Mouse (Mus musculus): ENCODE results near the gene Cdc45. TPM values are rescaled to one million over a fixed set of nuclear protein-coding genes. Genes with fewer than 3 reads are reported as not detected.

The Cdc45 gene
- polyA plus RNA-seq, 1 experiment from 2014 or later, result 73.8 TPM

- Histone ChIP-seq H3K36me3 (replicated peaks) (no peaks in the 10 kb centered on the region), H3K27ac (replicated peaks) (no peak overlapping the region), H3K27me3 (replicated peaks; ENCODE audit: low read depth, poor library complexity, severe bottlenecking) (no peaks in the 10 kb centered on the region), H3K4me1 (0 out of 2 replicates have a peak, but pooled peaks cover 3% of the 10 kb centered on the region), H3K4me3 (no peak overlapping the region), H3K9me3 (no peaks in the 10 kb centered on the region)
- 87% methylated on average over 20 of the region's 20 CpGs for WGBS
- no peak for DNase-seq (ENCODE audit: low spot score)
These were observed 65.3 kb downstream of the Cdc45 start for GRCm38 (mm10) chr16:18746268-18747122.

- Histone ChIP-seq H3K27me3 (replicated peaks; ENCODE audit: low read depth, poor library complexity, severe bottlenecking) (no peaks in the 10 kb centered on the region), H3K4me1 (peaks cover 9% of the 10 kb centered on the region), H3K36me3 (replicated peaks) (no peaks in the 10 kb centered on the region), H3K27ac (replicated peaks) (no peak overlapping the region), H3K4me3 (no peak overlapping the region), H3K9me3 (no peaks in the 10 kb centered on the region)
- DNase-seq (ENCODE audit: low spot score), result no peak
These were observed 73.5 kb downstream of the Cdc45 start for GRCm38 (mm10) chr16:18738303-18738702.

GRCm38 (mm10) chr16:18733100-18733956 lies 78.5 kb downstream of the Cdc45 start:
- no peak overlapping the region for H3K4me3 ChIP-seq
- H3K27ac ChIP-seq (replicated peaks), result no peak overlapping the region
- no peak for DNase-seq (ENCODE audit: low spot score)
- H3K27me3 ChIP-seq (replicated peaks; ENCODE audit: low read depth, poor library complexity, severe bottlenecking), result no peaks in the 10 kb centered on the region
- H3K9me3 ChIP-seq, result no peaks in the 10 kb centered on the region
- 70% methylated on average over 20 of the region's 20 CpGs for WGBS
- H3K4me1 ChIP-seq, result peaks cover 4% of the 10 kb centered on the region
- no peaks in the 10 kb centered on the region for H3K36me3 ChIP-seq (replicated peaks)

- Histone ChIP-seq H3K4me3 (no peak overlapping the region), H3K27me3 (replicated peaks; ENCODE audit: low read depth, poor library complexity, severe bottlenecking) (no peaks in the 10 kb centered on the region), H3K4me1 (no peaks in the 10 kb centered on the region; the same call in none of the 2 replicates), H3K36me3 (replicated peaks) (no peaks in the 10 kb centered on the region), H3K9me3 (no peaks in the 10 kb centered on the region), H3K27ac (replicated peaks) (no peak overlapping the region)
- WGBS, result 85% methylated on average over 3 of the region's 3 CpGs
- no peak for DNase-seq (ENCODE audit: low spot score)
These were observed 81.1 kb downstream of the Cdc45 start for GRCm38 (mm10) chr16:18730640-18731039.

Other genes with a start within 250 kb of the Cdc45 start
- 8.1 and 9.5 TPM in 2 replicates for gene Tbx1, start 221.3 kb downstream of the Cdc45 start, polyA plus RNA-seq (2016; fragmentation: Nextera tagmentation; extraction: Ambion mirVana)
- gene Gp1bb, start 189.6 kb downstream of the Cdc45 start, polyA plus RNA-seq (2016; fragmentation: Nextera tagmentation; extraction: Ambion mirVana), result 2.6 and 3.5 TPM in 2 replicates
- gene Gm49601, start 185.6 kb downstream of the Cdc45 start, polyA plus RNA-seq (2016; fragmentation: Nextera tagmentation; extraction: Ambion mirVana), result 3.2 and 3.6 TPM in 2 replicates
- gene Sept5, start 182.0 kb downstream of the Cdc45 start, polyA plus RNA-seq (2016; fragmentation: Nextera tagmentation; extraction: Ambion mirVana), result 30.2 and 32.2 TPM in 2 replicates
- gene Cldn5, start 35.1 kb downstream of the Cdc45 start, polyA plus RNA-seq (2016; fragmentation: Nextera tagmentation; extraction: Ambion mirVana), result 20.0 and 22.0 TPM in 2 replicates
- 103 and 107 TPM in 2 replicates for gene Ufd1, start 208 bp downstream of the Cdc45 start, polyA plus RNA-seq (2016; fragmentation: Nextera tagmentation; extraction: Ambion mirVana)
- gene 2510002D24Rik, start 24.6 kb upstream of the Cdc45 start, polyA plus RNA-seq (2016; fragmentation: Nextera tagmentation; extraction: Ambion mirVana), result 32.6 and 34.9 TPM in 2 replicates
- gene Gm28539, start 24.6 kb upstream of the Cdc45 start, polyA plus RNA-seq (2016; fragmentation: Nextera tagmentation; extraction: Ambion mirVana), result not detected in 2 replicates
- gene Mrpl40, start 64.9 kb upstream of the Cdc45 start, polyA plus RNA-seq (2016; fragmentation: Nextera tagmentation; extraction: Ambion mirVana), result 122 and 128 TPM in 2 replicates
- 22.8 and 25.8 TPM in 2 replicates for gene Hira, start 65.0 kb upstream of the Cdc45 start, polyA plus RNA-seq (2016; fragmentation: Nextera tagmentation; extraction: Ambion mirVana)